Mouse (Mus musculus): ENCODE results near the gene Gabarapl2. TPM values are rescaled to one million over a fixed set of nuclear protein-coding genes. Genes with fewer than 3 reads are reported as not detected.

Gabarapl2 gene
- polyA plus RNA-seq, 1 experiment from 2014 or later = 431 TPM

GRCm38 (mm10) chr8:111961330-111961729 is 20.8 kb downstream of the Gabarapl2 start:
- H3K9me3 ChIP-seq = no peaks in the 10 kb centered on the region
- H3K4me1 ChIP-seq (replicated peaks) = no peaks in the 10 kb centered on the region
- no peak overlapping the region for H3K4me2 ChIP-seq
- H3K27me3 ChIP-seq = no peaks in the 10 kb centered on the region
- WGBS = 74% methylated on average over 3 of the region's 3 CpGs
- H3K36me3 ChIP-seq = peaks cover 18% of the 10 kb centered on the region
- H3K27ac ChIP-seq (replicated peaks) = no peak overlapping the region
- ATAC-seq (ENCODE audit: low FRiP score, low read depth) = no peak
- no peak overlapping the region for H3K4me3 ChIP-seq
- no peak overlapping the region for H3K9ac ChIP-seq

- no peaks in the 10 kb centered on the region for H3K27me3 ChIP-seq
- 0 out of 2 replicates have a peak, but pooled peaks cover 6% of the 10 kb centered on the region for H3K36me3 ChIP-seq
- no peak overlapping the region for H3K27ac ChIP-seq (replicated peaks)
- no peaks in the 10 kb centered on the region for H3K4me1 ChIP-seq (replicated peaks)
- H3K4me3 ChIP-seq = no peak overlapping the region
- ATAC-seq (ENCODE audit: low FRiP score, low read depth) = no peak
- H3K9me3 ChIP-seq = no peaks in the 10 kb centered on the region
- H3K9ac ChIP-seq = no peak overlapping the region
- H3K4me2 ChIP-seq = no peak overlapping the region
- 71% methylated on average over 1 of the region's 1 CpGs for WGBS
Measured at GRCm38 (mm10) chr8:111962589-111962988, 22.1 kb downstream of the Gabarapl2 start.

- Histone ChIP-seq H3K9me3 (no peaks in the 10 kb centered on the region), H3K36me3 (0 out of 2 replicates have a peak, but pooled peaks cover 4% of the 10 kb centered on the region), H3K27ac (replicated peaks) (no peak overlapping the region), H3K4me3 (no peak overlapping the region), H3K9ac (no peak overlapping the region), H3K27me3 (no peaks in the 10 kb centered on the region), H3K4me2 (no peak overlapping the region), H3K4me1 (replicated peaks) (no peaks in the 10 kb centered on the region)
- WGBS = 61% methylated on average over 10 of the region's 10 CpGs
- no peak; the same call in 1 of the 2 replicates for ATAC-seq (ENCODE audit: low FRiP score, low read depth)
Measured at GRCm38 (mm10) chr8:111963091-111963490, 22.6 kb downstream of the Gabarapl2 start.

- 84% methylated on average over 4 of the region's 4 CpGs for WGBS
- ATAC-seq (ENCODE audit: low FRiP score, low read depth) = no peak
- no peak overlapping the region for H3K9ac ChIP-seq
- 0 out of 2 replicates have a peak, but pooled peaks cover under 1% of the 10 kb centered on the region for H3K36me3 ChIP-seq
- H3K4me1 ChIP-seq (replicated peaks) = no peaks in the 10 kb centered on the region
- H3K27ac ChIP-seq (replicated peaks) = no peak overlapping the region
- H3K4me2 ChIP-seq = no peak overlapping the region
- H3K9me3 ChIP-seq = no peaks in the 10 kb centered on the region
- H3K27me3 ChIP-seq = no peaks in the 10 kb centered on the region
- H3K4me3 ChIP-seq = no peak overlapping the region
Measured at GRCm38 (mm10) chr8:111963546-111963945, 23.0 kb downstream of the Gabarapl2 start.

- Histone ChIP-seq H3K4me2 (no peak overlapping the region), H3K9me3 (no peaks in the 10 kb centered on the region), H3K4me3 (no peak overlapping the region), H3K9ac (no peak overlapping the region), H3K4me1 (replicated peaks) (no peaks in the 10 kb centered on the region), H3K27ac (replicated peaks) (no peak overlapping the region), H3K36me3 (no peaks in the 10 kb centered on the region), H3K27me3 (no peaks in the 10 kb centered on the region)
- WGBS = 64% methylated on average over 5 of the region's 5 CpGs
- ATAC-seq (ENCODE audit: low FRiP score, low read depth) = no peak
Measured at GRCm38 (mm10) chr8:111964351-111964750, 23.8 kb downstream of the Gabarapl2 start.

GRCm38 (mm10) chr8:111964849-111965561 is 24.5 kb downstream of the Gabarapl2 start:
- no peaks in the 10 kb centered on the region for H3K4me1 ChIP-seq (replicated peaks)
- no peak overlapping the region for H3K4me3 ChIP-seq
- no peak for ATAC-seq (ENCODE audit: low FRiP score, low read depth)
- H3K36me3 ChIP-seq = no peaks in the 10 kb centered on the region
- no peak overlapping the region for H3K27ac ChIP-seq (replicated peaks)
- H3K4me2 ChIP-seq = no peak overlapping the region
- WGBS = 72% methylated on average over 7 of the region's 7 CpGs
- H3K27me3 ChIP-seq = no peaks in the 10 kb centered on the region
- H3K9me3 ChIP-seq = no peaks in the 10 kb centered on the region
- H3K9ac ChIP-seq = no peak overlapping the region

GRCm38 (mm10) chr8:111967246-111967870 is 26.9 kb downstream of the Gabarapl2 start:
- Histone ChIP-seq H3K27me3 (no peaks in the 10 kb centered on the region), H3K9ac (no peak overlapping the region), H3K4me3 (no peak overlapping the region), H3K4me2 (no peak overlapping the region), H3K4me1 (replicated peaks) (no peaks in the 10 kb centered on the region), H3K36me3 (no peaks in the 10 kb centered on the region), H3K27ac (replicated peaks) (no peak overlapping the region), H3K9me3 (no peaks in the 10 kb centered on the region)
- 86% methylated on average over 5 of the region's 5 CpGs for WGBS
- no peak for ATAC-seq (ENCODE audit: low FRiP score, low read depth)

- no peaks in the 10 kb centered on the region for H3K4me1 ChIP-seq (replicated peaks)
- H3K27ac ChIP-seq (replicated peaks) = no peak overlapping the region
- no peaks in the 10 kb centered on the region for H3K36me3 ChIP-seq
- H3K4me3 ChIP-seq = no peak overlapping the region
- no peaks in the 10 kb centered on the region for H3K9me3 ChIP-seq
- H3K9ac ChIP-seq = no peak overlapping the region
- ATAC-seq (ENCODE audit: low FRiP score, low read depth) = no peak
- WGBS = 87% methylated on average over 10 of the region's 10 CpGs
- no peaks in the 10 kb centered on the region for H3K27me3 ChIP-seq
- no peak overlapping the region for H3K4me2 ChIP-seq
Measured at GRCm38 (mm10) chr8:111968541-111968940, 28.0 kb downstream of the Gabarapl2 start.

- no peak for ATAC-seq (ENCODE audit: low FRiP score, low read depth)
- no peak overlapping the region for H3K4me2 ChIP-seq
- no peak overlapping the region for H3K4me3 ChIP-seq
- no peak overlapping the region for H3K27ac ChIP-seq (replicated peaks)
- no peaks in the 10 kb centered on the region for H3K9me3 ChIP-seq
- H3K27me3 ChIP-seq = no peaks in the 10 kb centered on the region
- 39% methylated on average over 5 of the region's 5 CpGs for WGBS
- H3K9ac ChIP-seq = no peak overlapping the region
- no peaks in the 10 kb centered on the region for H3K36me3 ChIP-seq
- H3K4me1 ChIP-seq (replicated peaks) = no peaks in the 10 kb centered on the region
Measured at GRCm38 (mm10) chr8:111968991-111969390, 28.5 kb downstream of the Gabarapl2 start.

- Histone ChIP-seq H3K4me3 (no peak overlapping the region), H3K27me3 (no peaks in the 10 kb centered on the region), H3K4me1 (replicated peaks) (no peaks in the 10 kb centered on the region), H3K36me3 (0 out of 2 replicates have a peak, but pooled peaks cover 3% of the 10 kb centered on the region), H3K9me3 (no peaks in the 10 kb centered on the region), H3K27ac (replicated peaks) (no peak overlapping the region), H3K9ac (no peak overlapping the region), H3K4me2 (no peak overlapping the region)
- ATAC-seq (ENCODE audit: low FRiP score, low read depth) = no peak
- 96% methylated on average over 12 of the region's 12 CpGs for WGBS
Measured at GRCm38 (mm10) chr8:111974138-111974537, 33.6 kb downstream of the Gabarapl2 start.

GRCm38 (mm10) chr8:111975706-111976105 is 35.2 kb downstream of the Gabarapl2 start:
- WGBS = 90% methylated on average over 2 of the region's 2 CpGs
- Histone ChIP-seq H3K27ac (replicated peaks) (no peak overlapping the region), H3K4me3 (no peak overlapping the region), H3K4me2 (no peak overlapping the region), H3K27me3 (no peaks in the 10 kb centered on the region), H3K4me1 (replicated peaks) (no peaks in the 10 kb centered on the region), H3K9me3 (no peaks in the 10 kb centered on the region), H3K36me3 (0 out of 2 replicates have a peak, but pooled peaks cover 3% of the 10 kb centered on the region), H3K9ac (no peak overlapping the region)
- ATAC-seq (ENCODE audit: low FRiP score, low read depth) = no peak

GRCm38 (mm10) chr8:111976326-111976725 is 35.8 kb downstream of the Gabarapl2 start:
- Histone ChIP-seq H3K27ac (replicated peaks) (no peak overlapping the region), H3K9ac (no peak overlapping the region), H3K9me3 (no peaks in the 10 kb centered on the region), H3K36me3 (0 out of 2 replicates have a peak, but pooled peaks cover 3% of the 10 kb centered on the region), H3K27me3 (no peaks in the 10 kb centered on the region), H3K4me1 (replicated peaks) (no peaks in the 10 kb centered on the region), H3K4me2 (no peak overlapping the region), H3K4me3 (no peak overlapping the region)
- ATAC-seq (ENCODE audit: low FRiP score, low read depth) = no peak
- WGBS = 84% methylated on average over 2 of the region's 2 CpGs
